Mouse (Mus musculus): ENCODE results near the gene Slc10a1. TPM values are rescaled to one million over a fixed set of nuclear protein-coding genes. Genes with fewer than 3 reads are reported as not detected.
"Not testable (repeated sequence)": the region's sequence is repeated elsewhere in the genome, so short reads cannot be mapped to it uniquely, and the experiment has no call there.

Slc10a1 gene
- polyA plus RNA-seq, 3 experiments from 2014 or later, result 1.3 to 2.6 (median 1.9) TPM

- ATAC-seq, result no peak
Measured at GRCm38 (mm10) chr12:80966059-80966838, 2.3 kb downstream of the Slc10a1 start.

DNA sequence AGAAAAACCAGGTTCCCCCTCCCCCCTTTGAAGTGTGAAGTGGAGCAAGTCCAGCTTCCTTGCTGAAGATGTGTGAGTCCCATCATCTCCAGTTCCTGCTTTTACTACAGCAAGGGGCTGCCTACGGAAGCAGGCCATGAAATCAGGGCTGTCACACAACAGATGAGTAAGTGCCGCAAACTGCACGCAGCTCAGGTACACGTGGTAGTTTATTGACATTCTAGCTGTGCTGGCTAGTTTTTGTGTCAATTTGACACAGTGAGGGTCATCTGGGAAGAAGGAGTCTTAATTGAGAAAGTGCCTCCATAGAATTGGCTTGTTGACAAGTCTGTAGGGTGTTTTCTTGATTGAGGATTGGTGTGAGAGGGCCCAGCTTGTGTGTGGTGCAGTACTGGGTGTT is 5.9 kb downstream of the Slc10a1 start:
- no peak for ATAC-seq

GRCm38 (mm10) chr12:80957961-80958360 is 10.5 kb downstream of the Slc10a1 start:
- no peak for ATAC-seq

DNA sequence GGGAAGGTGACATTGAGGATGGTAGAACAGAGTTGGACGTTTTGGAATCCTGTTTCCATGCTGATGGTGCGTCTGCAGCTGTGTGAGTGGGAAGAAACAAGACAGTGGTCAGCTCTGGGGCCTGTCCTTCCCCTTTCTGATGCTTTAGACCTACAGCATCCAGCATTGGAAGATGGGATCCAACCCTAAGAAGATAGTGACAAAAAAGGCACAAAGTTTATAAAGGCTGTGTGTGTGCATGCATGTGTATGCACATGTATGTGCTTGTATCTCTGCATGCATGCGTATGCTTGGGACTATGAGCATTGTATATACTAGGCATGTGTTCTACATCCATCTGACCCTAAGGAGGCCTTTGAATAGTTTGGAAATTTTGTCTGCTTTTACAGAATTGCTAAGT is 12.5 kb downstream of the Slc10a1 start:
- ATAC-seq, result no peak

DNA sequence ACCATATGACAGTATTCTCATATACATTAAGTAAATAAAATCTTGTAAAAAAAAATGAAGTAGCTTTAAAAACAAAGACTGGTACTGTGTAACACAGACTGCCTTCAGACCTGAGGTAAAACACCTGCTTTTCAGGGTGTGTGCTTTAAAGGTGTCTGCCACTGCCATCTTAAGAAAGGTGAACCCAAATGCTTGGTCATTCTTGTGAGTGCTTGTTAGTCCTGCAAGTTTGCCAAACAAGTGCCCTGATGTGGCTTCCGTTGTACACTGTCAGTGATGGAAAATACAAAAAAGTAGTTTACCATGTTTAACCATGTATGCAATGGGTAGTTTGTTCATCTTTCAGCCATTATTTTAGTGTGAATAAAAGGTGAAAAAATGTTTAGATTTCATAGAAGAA is 16.0 kb downstream of the Slc10a1 start:
- no peak for ATAC-seq

GRCm38 (mm10) chr12:80951640-80952219 is 16.8 kb downstream of the Slc10a1 start:
- no peak for ATAC-seq

GRCm38 (mm10) chr12:80949603-80950002 is 18.9 kb downstream of the Slc10a1 start:
- ATAC-seq, result not testable (repeated sequence)

GRCm38 (mm10) chr12:80948202-80948601 is 20.3 kb downstream of the Slc10a1 start:
- no peak for ATAC-seq

- ATAC-seq, result peak; percentile 85
Measured at GRCm38 (mm10) chr12:80945996-80946355, 22.5 kb downstream of the Slc10a1 start.

- peak; percentile 76 for ATAC-seq
Measured at GRCm38 (mm10) chr12:80945334-80945995, 23.0 kb downstream of the Slc10a1 start, which contains the start of gene Srsf5. TSS of gene Srsf5 (plus strand) at chr12:80945504.

- peak; percentile 8 for ATAC-seq
Measured at GRCm38 (mm10) chr12:80944963-80945333, 23.6 kb downstream of the Slc10a1 start.

- no peak for ATAC-seq
Measured at GRCm38 (mm10) chr12:80944204-80944603, 24.3 kb downstream of the Slc10a1 start.

DNA sequence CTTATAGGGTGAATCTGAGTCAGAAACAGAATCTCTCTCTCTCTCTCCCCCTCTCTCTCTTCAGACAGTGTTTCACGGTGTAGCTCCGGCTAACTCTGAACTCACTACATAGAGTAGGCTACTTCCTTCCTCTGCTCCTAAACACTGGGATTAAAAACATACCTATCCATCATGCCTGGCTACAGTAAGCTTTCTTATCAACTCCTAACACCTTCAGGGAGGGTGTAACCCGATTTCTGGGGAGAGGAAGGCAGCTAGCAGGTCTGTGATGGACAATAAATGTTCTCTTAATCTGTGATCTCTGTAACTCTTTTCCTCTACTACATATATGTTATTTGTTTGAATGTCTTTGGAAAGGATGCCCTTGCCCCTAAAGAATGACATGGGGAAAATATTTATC is 25.1 kb downstream of the Slc10a1 start:
- no peak for ATAC-seq

GRCm38 (mm10) chr12:80941886-80942285 is 26.6 kb downstream of the Slc10a1 start:
- no peak for ATAC-seq

- ATAC-seq, result no peak
Measured at GRCm38 (mm10) chr12:80939165-80939564, 29.3 kb downstream of the Slc10a1 start.

GRCm38 (mm10) chr12:80938642-80939041 is 29.9 kb downstream of the Slc10a1 start:
- peak; percentile 94 for ATAC-seq

GRCm38 (mm10) chr12:80937331-80938029 is 31.0 kb downstream of the Slc10a1 start:
- no peak for ATAC-seq

GRCm38 (mm10) chr12:80936751-80937150 is 31.8 kb downstream of the Slc10a1 start:
- no peak for ATAC-seq

GRCm38 (mm10) chr12:80932865-80933264 is 35.6 kb downstream of the Slc10a1 start:
- no peak for ATAC-seq

DNA sequence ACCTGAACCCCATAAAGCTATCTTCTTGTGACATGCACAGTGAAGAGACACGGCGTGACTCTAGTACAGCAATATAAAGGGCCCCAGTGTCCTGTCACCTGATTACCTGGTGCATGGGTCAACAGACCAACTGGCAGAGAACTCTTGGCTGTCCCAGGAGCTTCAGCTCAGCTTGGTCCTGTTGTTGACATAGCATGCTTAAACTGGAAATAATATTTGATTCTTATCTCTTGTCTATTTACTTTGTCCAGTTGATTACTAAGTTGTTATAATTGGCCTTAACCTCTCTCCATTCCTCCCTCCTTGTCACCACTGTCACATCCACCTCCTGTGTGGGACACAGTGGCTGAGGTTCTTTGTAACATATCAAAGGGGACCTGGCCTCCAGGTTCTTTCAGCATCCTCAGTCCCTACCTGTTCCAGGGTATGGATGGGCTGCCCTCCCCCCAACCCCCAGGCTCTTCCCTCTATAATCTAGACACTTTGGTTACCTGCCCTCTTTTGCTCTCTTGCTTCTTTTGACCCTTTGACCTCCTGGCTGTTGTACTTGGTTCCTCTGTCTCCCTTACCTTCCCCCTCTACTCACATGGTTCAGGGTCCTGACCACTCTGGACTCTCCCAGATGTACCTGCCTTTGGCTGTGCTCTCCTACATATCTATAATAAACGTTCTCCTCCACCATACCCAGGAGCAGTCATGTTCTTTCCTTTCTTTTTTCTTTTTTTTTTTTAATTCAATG is 36.9 kb downstream of the Slc10a1 start:
- no peak for ATAC-seq

DNA sequence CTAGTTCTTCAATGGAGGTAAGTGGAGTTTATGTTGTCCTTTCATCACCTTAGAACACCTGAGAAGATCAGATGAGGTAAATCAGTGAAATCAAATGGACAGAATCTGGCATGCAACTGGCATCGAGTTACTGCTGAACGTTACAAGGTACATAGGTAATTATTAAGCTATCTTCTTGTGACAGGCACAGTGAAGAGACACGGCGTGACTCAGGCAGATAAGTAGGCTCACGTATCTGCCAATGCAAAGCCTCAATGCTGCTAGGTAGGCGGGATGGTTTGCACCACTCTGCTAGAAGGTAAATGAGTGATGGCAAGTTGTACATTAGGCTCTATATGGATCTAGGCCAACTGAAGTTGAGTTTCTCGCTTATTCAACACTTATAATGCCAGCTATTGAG is 38.4 kb downstream of the Slc10a1 start:
- no peak for ATAC-seq

DNA sequence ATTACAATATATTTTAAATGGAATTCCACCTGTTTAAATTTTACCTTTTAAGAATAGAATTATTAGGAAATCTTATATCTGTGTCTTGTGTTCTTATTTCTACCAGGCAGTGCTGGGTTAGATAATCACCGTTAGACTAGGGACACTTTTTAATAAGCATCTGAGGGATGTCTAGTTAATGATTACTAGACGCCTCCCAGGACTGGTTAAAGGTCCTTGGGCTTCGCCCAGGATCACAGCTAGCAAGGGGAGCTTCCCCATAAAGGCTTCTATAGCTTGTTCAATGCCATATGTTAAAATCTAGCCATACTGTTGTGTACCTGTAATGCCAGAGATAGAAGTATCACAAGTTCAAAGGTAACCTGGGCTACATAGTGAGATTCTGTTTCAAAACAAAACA is 39.6 kb downstream of the Slc10a1 start:
- ATAC-seq, result no peak
